Mouse (Mus musculus) forebrain, embryonic 11.5 days (tissue): ENCODE measurements around the gene Atp2b2. TPM values are rescaled to one million over a fixed set of nuclear protein-coding genes. Genes with fewer than 3 reads are reported as not detected.
"Not testable (repeated sequence)": the region's sequence is repeated elsewhere in the genome, so short reads cannot be mapped to it uniquely, and the experiment has no call there.

Experiments used
- ATAC-seq: fragments of 200-750 bp; cut with Nextera tagmentation; replicated peaks from 2 replicates; pipeline ENCODE4 v1.8.0; 2017; ENCODE audit warnings: moderate TSS enrichment; ENCODE audit not compliant: low FRiP score
- DNase-seq: peaks from one replicate; pipeline ENCODE4 v3.0.0-alpha.2; 2017; ENCODE audit warnings: low spot score
- H3K27ac ChIP-seq: fragments of 300-500 bp; sonication (generic); 2 replicates; pipeline ENCODE4 v1.5.1; 2014; ENCODE audit warnings: low read depth, low read length
- H3K27me3 ChIP-seq: fragments of 300-500 bp; sonication (generic); 2 replicates; pipeline ENCODE4 v1.6.1; 2014; ENCODE audit warnings: mild to moderate bottlenecking, low read length, mixed read lengths; ENCODE audit not compliant: control insufficient read depth, insufficient read depth
- H3K36me3 ChIP-seq: fragments of 300-500 bp; sonication (generic); 2 replicates; pipeline ENCODE4 v1.6.1; 2014; ENCODE audit warnings: mild to moderate bottlenecking, low read length, moderate library complexity, mixed read lengths; ENCODE audit not compliant: control insufficient read depth, insufficient read depth
- H3K4me1 ChIP-seq: fragments of 300-500 bp; sonication (generic); replicated peaks from 2 replicates; pipeline ENCODE4 v1.6.1; 2014; ENCODE audit warnings: low read length, mixed read lengths; ENCODE audit not compliant: control insufficient read depth, insufficient read depth
- H3K4me2 ChIP-seq: fragments of 300-500 bp; sonication (generic); 2 replicates; pipeline ENCODE4 v1.6.1; 2014; ENCODE audit warnings: low read depth, mild to moderate bottlenecking, low read length, moderate library complexity, mixed read lengths; ENCODE audit not compliant: severe bottlenecking
- H3K4me3 ChIP-seq: fragments of 300-500 bp; sonication (generic); 2 replicates; pipeline ENCODE4 v1.5.1; 2014; ENCODE audit warnings: low read depth, low read length
- H3K9ac ChIP-seq: fragments of 300-500 bp; sonication (generic); 2 replicates; pipeline ENCODE4 v1.6.1; 2014; ENCODE audit warnings: low read length
- H3K9me3 ChIP-seq: fragments of 300-500 bp; sonication (generic); 2 replicates; pipeline ENCODE4 v1.6.1; 2016; ENCODE audit warnings: low read length, mixed read lengths; ENCODE audit not compliant: control insufficient read depth
- WGBS: fragments of 180-500 bp; shearing (Covaris S2); extraction: QIAGEN DNeasy Blood & Tissue Kit; methylation state at CpG from one replicate; pipeline ENCODE4 v1.1.7; 2014; 5-methylcytosine and 5-hydroxymethylcytosine counted together
- polyA plus RNA-seq: library from polyadenylated mRNA; unstranded; fragments of >200 nt; fragmentation: Nextera tagmentation; extraction: Ambion mirVana; gene quantifications from 2 replicates; pipeline ENCODE4 v1.2.1, GENCODE M21; 2014

Gene Atp2b2
- polyA plus RNA-seq, 1 experiment from 2014 or later = 2.5 TPM

DNA sequence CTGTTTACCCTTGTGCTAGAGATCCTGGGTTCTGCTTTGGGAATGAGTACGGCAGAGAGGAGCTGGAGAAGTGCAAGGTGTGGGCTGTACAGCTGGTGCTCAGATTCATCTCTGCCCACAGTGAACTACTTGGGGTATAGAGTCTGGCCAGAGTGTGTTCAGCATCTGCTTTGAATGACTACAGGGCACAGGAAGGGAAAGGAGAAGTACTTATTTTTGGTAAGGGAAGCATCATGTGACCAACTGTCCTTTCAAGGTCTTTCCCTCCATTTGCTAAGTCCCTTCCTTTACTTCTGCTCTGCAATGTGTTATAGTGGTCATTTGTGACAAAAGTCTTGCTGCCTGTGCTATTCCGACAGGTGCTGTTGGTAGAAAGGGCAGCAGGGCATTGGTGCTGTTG is 328.1 kb downstream of the Atp2b2 start:
- 94% methylated on average over 2 of the region's 2 CpGs for WGBS
- peaks cover 4% of the 10 kb centered on the region; the same call in 1 of the 2 replicates for H3K36me3 ChIP-seq
- no peak overlapping the region for H3K27ac ChIP-seq
- no peak for DNase-seq
- H3K4me3 ChIP-seq = no peak overlapping the region
- no peaks in the 10 kb centered on the region for H3K9me3 ChIP-seq
- no peak overlapping the region for H3K9ac ChIP-seq
- H3K4me1 ChIP-seq = no peaks in the 10 kb centered on the region
- H3K4me2 ChIP-seq = no peak overlapping the region
- ATAC-seq = no peak
- no peaks in the 10 kb centered on the region for H3K27me3 ChIP-seq

DNA sequence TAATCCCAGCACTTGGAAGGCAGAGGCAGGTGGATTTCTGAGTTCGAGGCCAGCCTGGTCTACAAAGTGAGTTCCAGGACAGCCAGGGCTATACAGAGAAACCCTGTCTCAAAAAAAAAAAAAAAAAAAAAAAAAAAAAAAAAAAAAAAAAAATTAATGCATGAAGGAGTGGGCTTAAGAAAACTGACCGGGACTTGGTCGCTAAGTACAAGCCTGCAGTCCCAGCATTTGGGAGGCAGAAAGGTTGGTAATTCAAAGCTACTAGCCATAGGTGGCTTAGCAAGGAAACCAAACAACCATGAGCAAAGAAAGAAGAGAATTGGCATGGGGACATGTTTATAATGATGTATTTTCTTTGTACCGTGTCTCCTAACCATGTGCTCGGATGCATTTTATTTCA is 329.0 kb downstream of the Atp2b2 start:
- H3K9ac ChIP-seq, DNase-seq, H3K27me3 ChIP-seq, H3K36me3 ChIP-seq, H3K4me3 ChIP-seq, H3K4me1 ChIP-seq, H3K27ac ChIP-seq, H3K4me2 ChIP-seq, ATAC-seq, H3K9me3 ChIP-seq: not testable (repeated sequence)
- WGBS = 90% methylated on average over 5 of the region's 5 CpGs

DNA sequence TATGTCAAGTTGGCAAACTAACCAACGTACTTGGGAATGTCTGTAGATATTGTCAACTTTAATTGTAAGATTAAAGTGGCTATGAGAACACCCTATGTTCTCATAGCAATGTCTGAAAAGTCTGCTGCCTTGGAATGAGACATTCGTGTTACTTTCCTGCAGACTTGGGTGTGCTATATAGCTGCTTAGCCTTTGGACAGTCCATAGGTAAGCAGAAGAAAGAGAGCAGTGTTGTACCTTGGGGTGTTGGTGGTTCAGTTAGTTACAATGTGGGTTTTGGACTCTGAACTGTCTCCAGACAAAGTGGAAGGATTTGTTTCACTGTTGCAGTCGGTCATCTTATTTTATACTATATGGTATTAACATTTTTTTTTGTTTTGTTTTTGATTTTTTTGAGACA is 329.7 kb downstream of the Atp2b2 start:
- H3K9me3 ChIP-seq = no peaks in the 10 kb centered on the region
- H3K4me1 ChIP-seq = no peaks in the 10 kb centered on the region
- H3K27me3 ChIP-seq = no peaks in the 10 kb centered on the region
- no peak for DNase-seq
- ATAC-seq = no peak
- H3K4me2 ChIP-seq = no peak overlapping the region
- no peak overlapping the region for H3K4me3 ChIP-seq
- peaks cover 7% of the 10 kb centered on the region for H3K36me3 ChIP-seq
- no peak overlapping the region for H3K27ac ChIP-seq
- WGBS = 94% methylated on average over 3 of the region's 3 CpGs
- no peak overlapping the region for H3K9ac ChIP-seq

DNA sequence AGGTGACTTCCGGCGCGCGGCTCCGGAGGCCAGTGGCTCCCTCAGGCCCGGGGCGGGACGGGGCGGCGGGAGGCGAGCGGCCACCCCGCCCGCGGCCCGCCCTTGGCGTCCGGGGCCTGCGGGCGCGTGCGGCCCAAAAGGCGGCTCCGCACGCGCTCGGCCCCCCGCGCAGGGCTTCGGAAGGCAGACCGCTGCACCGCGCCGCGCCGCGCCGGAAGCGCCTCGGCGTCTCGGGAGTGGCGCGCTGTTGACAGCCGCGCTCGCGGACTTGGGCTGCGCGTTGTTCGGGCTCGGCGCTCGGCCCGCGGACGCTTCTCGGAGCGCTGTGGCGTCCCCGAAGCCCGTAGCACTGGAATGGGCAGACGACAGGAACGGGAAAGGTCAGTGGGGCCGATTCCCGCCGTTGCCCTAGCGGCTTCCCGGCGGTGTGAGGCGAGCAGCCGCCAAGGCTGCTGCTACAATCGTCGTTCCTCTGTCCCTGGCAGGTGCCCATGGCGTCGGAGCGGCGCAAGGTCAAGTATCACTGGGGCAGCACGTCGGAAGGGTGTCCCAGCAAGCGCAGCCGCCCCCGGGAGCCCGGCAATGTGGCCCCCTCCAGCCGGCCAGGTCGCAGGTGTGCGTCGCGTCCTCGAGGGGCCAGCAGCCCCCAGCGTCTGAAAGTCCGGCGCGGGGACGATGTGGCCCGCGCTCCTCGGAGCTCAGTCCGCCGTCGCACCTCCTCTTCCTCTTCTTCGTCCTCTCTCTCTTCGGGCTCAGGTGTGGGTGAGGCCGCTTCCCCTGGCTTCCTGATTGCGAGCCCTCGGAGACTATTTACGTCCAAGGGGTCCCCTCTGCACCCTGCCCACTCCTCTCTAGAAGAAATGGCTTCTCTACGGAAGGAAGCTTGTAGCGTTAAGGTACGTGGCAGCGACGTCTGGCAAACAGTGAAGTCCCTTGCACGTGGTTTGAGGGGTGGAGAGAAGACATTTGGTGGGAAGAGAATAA is 344.9 kb downstream of the Atp2b2 start:
- ATAC-seq = no peak
- under 1% methylated on average over 99 of the region's 113 CpGs for WGBS
- no peak for DNase-seq

DNA sequence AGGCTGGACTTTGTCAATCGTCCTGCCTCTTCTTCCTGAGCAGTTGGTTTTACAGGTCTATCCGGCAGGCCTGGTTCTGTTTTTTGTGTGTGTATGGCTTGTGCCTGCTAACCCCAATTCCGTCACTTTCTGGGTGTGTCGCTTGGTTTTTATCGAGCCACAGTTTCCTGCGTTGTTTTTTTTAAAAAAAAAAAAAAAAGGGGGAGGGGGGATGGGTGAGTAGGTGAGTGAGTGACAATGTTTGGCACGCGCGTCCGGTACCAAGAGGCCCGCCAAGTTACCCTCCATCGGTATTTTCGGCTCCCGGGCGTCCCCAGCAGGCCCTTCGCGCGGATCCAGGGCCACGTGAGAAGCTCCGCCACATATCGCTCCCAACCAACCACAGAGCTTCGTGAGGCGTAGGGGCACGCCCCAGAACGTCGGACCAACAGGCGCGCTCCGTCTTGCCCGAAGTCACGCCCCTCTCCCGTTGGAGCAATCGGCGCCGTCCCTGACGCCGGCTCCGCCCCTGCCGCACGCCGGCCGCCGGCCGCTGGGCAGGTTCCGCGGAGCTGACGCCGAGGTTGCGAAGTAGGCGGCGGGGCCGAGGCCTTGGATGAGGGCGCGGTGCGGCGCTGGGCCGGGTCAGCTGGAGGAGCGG is 345.7 kb downstream of the Atp2b2 start, which contains the start of gene Tatdn2:
Gene Tatdn2 (plus strand): TSS at position 469 of the 640 bp plus-strand sequence.
- H3K36me3 ChIP-seq = no peaks in the 10 kb centered on the region
- H3K27ac ChIP-seq = peak within 1 kb of the TSS; percentile 71
- peaks cover 13% of the 10 kb centered on the region for H3K4me1 ChIP-seq
- H3K9ac ChIP-seq = peak within 1 kb of the TSS; percentile 80
- under 1% methylated on average over 50 of the region's 58 CpGs for WGBS
- H3K4me3 ChIP-seq = peak within 1 kb of the TSS; percentile 84
- DNase-seq = peak; percentile 97
- peak within 1 kb of the TSS; percentile 98 for H3K4me2 ChIP-seq
- no peaks in the 10 kb centered on the region for H3K27me3 ChIP-seq
- H3K9me3 ChIP-seq = no peaks in the 10 kb centered on the region
- ATAC-seq = peak; percentile 99

More for the DNA sequence above, 344.9 kb downstream of the Atp2b2 start:
- H3K4me1 ChIP-seq = peaks cover 13% of the 10 kb centered on the region
- peak overlapping the region; percentile 84 for H3K4me3 ChIP-seq
- no peaks in the 10 kb centered on the region for H3K9me3 ChIP-seq
- H3K27ac ChIP-seq = peak overlapping the region; percentile 71
- H3K9ac ChIP-seq = peak overlapping the region; percentile 80
- H3K4me2 ChIP-seq = peak overlapping the region; percentile 98
- H3K27me3 ChIP-seq = no peaks in the 10 kb centered on the region
- H3K36me3 ChIP-seq = no peaks in the 10 kb centered on the region

DNA sequence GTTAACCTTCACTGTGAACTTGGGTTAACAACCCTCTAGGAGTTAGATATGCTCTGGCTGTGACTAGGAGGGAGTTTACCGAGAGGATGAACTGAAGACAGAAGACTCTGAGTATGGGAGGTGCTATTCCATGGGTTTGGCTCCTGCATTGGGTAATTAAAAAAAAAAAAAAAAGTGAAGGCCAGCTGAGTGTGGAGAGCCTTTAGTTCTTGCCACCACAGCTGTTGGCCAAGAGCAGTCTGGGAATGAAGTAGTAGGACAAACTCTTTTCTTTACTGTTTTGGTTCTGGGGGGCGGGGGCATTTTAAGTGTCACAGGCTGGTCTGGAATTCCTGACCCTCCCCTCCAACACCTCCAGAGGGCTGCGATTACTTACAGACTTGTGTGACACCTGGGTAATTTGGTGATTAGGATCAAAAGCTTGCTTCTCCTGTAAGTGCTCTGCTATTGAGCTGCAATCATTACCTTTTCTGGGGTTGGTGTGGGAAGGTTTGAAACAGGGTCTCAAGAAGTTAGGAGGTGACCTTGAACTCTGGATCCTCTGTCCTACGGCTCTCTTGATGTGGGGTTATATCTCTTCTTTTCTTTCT is 346.6 kb downstream of the Atp2b2 start:
- no peaks in the 10 kb centered on the region for H3K36me3 ChIP-seq
- DNase-seq (no peak), ATAC-seq (no peak)
- H3K4me3 ChIP-seq = peak overlapping the region; percentile 84
- H3K9me3 ChIP-seq = no peaks in the 10 kb centered on the region
- H3K27me3 ChIP-seq = no peaks in the 10 kb centered on the region
- H3K27ac ChIP-seq = no peak overlapping the region
- peaks cover 13% of the 10 kb centered on the region for H3K4me1 ChIP-seq
- peak overlapping the region; percentile 54; the same call in 1 of the 2 replicates for H3K9ac ChIP-seq
- WGBS = 74% methylated on average over 4 of the region's 4 CpGs
- peak overlapping the region; percentile 98 for H3K4me2 ChIP-seq

DNA sequence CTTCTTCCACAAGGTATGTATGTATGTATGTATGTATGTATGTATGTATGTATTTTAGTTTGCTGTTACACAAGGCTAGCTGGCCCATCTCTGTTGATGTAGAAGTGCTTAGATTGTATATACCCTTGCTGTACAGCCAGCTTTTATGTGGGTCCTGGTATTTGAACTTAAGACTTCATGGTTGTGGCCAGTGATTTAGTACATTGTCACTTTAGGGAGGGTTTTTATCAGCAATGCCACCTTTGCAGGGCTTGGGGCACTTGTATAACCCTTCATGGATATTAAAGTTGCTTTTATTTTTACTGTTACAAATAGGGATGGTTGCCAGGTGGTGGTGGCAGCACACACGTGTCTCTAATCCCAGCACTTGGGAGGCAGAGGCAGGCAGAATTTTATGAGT is 347.2 kb downstream of the Atp2b2 start:
- WGBS = 73% methylated on average over 1 of the region's 1 CpGs
- H3K4me2 ChIP-seq = no peak overlapping the region
- H3K4me1 ChIP-seq = peaks cover 13% of the 10 kb centered on the region
- no peak overlapping the region for H3K27ac ChIP-seq
- H3K4me3 ChIP-seq = no peak overlapping the region
- ATAC-seq (no peak), DNase-seq (no peak)
- no peaks in the 10 kb centered on the region for H3K27me3 ChIP-seq
- H3K9me3 ChIP-seq = no peaks in the 10 kb centered on the region
- H3K9ac ChIP-seq = no peak overlapping the region
- no peaks in the 10 kb centered on the region for H3K36me3 ChIP-seq
